Mouse (Mus musculus) C2C12 (cell line): ENCODE data around the gene Gpx6. TPM values are rescaled to one million over a fixed set of nuclear protein-coding genes. Genes with fewer than 3 reads are reported as not detected.

Source experiments
- H3K27me3 ChIP-seq: one replicate; pipeline ENCODE4 v1.6.1; 2011; ENCODE audit not compliant: control insufficient read depth, insufficient read depth, insufficient read length
- H3K36me3 ChIP-seq: one replicate; pipeline ENCODE4 v1.6.1; 2011; ENCODE audit not compliant: control insufficient read depth, insufficient read depth
- H3K4me3 ChIP-seq: one replicate; pipeline ENCODE4 v1.5.1; 2011; ENCODE audit warnings: mild to moderate bottlenecking, control low read depth; ENCODE audit not compliant: poor library complexity, insufficient read depth, severe bottlenecking
- H3K79me2 ChIP-seq: one replicate; pipeline ENCODE4 v1.6.1; 2011; ENCODE audit not compliant: control insufficient read depth, insufficient read depth
- H3K79me3 ChIP-seq: one replicate; pipeline ENCODE4 v1.6.1; 2011; ENCODE audit warnings: low read depth, control low read depth
- H3ac ChIP-seq: one replicate; pipeline ENCODE3; 2011; ENCODE audit warnings: low read depth; ENCODE audit not compliant: control insufficient read depth, insufficient read length
- CEBPB ChIP-seq: IDR thresholded peaks from one replicate; pipeline ENCODE4 v1.6.1; 2011; ENCODE audit warnings: low read depth, mild to moderate bottlenecking, control low read depth, moderate library complexity
- CTCF ChIP-seq: IDR thresholded peaks from one replicate; pipeline ENCODE4 v1.5.1; 2011; ENCODE audit not compliant: control insufficient read depth, insufficient read depth, insufficient read length
- FOSL1 ChIP-seq: IDR thresholded peaks from one replicate; pipeline ENCODE4 v1.8.0; 2011; ENCODE audit warnings: mild to moderate bottlenecking, low read length; ENCODE audit not compliant: poor library complexity, insufficient read depth, severe bottlenecking
- MAX ChIP-seq: IDR thresholded peaks from one replicate; pipeline ENCODE4 v1.6.1; 2011; ENCODE audit warnings: mild to moderate bottlenecking, control low read depth
- MYOD1 ChIP-seq: IDR thresholded peaks from one replicate; pipeline ENCODE4 v1.6.1; 2011; ENCODE audit warnings: low read depth; ENCODE audit not compliant: control insufficient read depth, insufficient read length
- MYOG ChIP-seq: IDR thresholded peaks from one replicate; pipeline ENCODE4 v1.6.1; 2011; ENCODE audit not compliant: control insufficient read depth, insufficient read length; ENCODE audit errors: extremely low read depth
- USF1 ChIP-seq: IDR thresholded peaks from one replicate; pipeline ENCODE4 v1.6.1; 2011; ENCODE audit warnings: low read depth, mild to moderate bottlenecking, control low read depth, moderate library complexity
- polyA plus RNA-seq: library from polyadenylated mRNA; unstranded; fragments of >200 nt; fragmentation: generic; extraction: Trizol; gene quantifications from one replicate; pipeline ENCODE4 v1.2.1, GENCODE M21; 2012; ENCODE audit warnings: missing spikeins

Gene Gpx6
- polyA plus RNA-seq, 1 experiment, result not detected

DNA sequence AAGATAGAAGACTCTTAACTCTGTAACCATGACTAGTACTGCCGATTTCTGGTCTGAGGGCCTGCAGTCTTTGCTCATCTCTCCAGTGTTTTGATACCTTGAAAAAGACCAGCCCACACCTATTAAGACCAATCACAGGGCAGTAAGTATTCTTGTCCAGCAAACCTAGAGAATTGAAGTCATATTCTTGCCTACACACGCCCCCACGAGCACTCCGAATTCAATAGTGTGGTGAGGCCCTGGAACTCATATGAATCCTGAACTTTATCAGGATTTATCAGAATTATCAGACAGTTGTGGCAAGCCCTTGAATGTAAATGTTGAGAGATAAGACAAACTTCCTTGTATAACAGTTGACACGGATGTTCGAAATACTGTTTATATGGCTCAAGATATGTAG is 19.3 kb upstream of the Gpx6 start, which contains the start of gene Gpx5:
Gene Gpx5 (minus strand): TSS at position 101 of the 400 bp plus-strand sequence.
- H3K4me3 ChIP-seq, result no peak within 1 kb of the TSS
- TF ChIP-seq MYOD1, result no peak
- no peak for TF ChIP-seq CEBPB
- no peak for TF ChIP-seq USF1
- no peak for TF ChIP-seq FOSL1
- no peak for TF ChIP-seq MAX
- TF ChIP-seq MYOG, result no peak
- no peak for TF ChIP-seq CTCF
- H3K36me3 ChIP-seq, result no peaks in the 10 kb centered on the region
- no peaks in the 10 kb centered on the region for H3K27me3 ChIP-seq
- H3K79me2 ChIP-seq, result no peaks in the 10 kb centered on the region
- no peaks in the 10 kb centered on the region for H3K79me3 ChIP-seq
- no peak within 1 kb of the TSS for H3ac ChIP-seq

DNA sequence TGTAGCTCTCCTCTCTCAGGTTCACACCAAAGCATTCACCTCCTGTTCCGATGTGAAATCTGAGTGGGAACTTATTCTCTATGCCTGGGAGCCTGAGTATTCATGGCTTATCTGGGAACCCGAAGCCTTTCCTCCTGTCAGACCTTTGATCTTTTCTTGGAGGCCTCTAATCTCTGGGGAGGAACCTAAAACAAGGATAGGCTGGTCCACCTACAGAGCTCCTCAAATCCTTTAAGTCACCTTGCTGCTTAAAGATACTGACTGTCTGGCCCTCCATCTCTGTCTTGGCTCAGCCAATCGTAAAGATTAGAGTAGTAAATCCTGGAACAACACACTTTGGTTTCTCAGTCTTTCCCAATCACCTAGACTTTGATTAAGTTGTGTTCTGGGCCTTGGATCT is 13.4 kb upstream of the Gpx6 start:
- Histone ChIP-seq H3ac (no peak overlapping the region), H3K79me3 (no peaks in the 10 kb centered on the region), H3K79me2 (no peaks in the 10 kb centered on the region), H3K4me3 (no peak overlapping the region), H3K36me3 (no peaks in the 10 kb centered on the region), H3K27me3 (no peaks in the 10 kb centered on the region)
- no peak for TF ChIP-seq MYOD1
- no peak for TF ChIP-seq CTCF
- TF ChIP-seq MYOG, result no peak
- TF ChIP-seq MAX, result no peak
- TF ChIP-seq FOSL1, result no peak
- no peak for TF ChIP-seq USF1
- TF ChIP-seq CEBPB, result no peak

DNA sequence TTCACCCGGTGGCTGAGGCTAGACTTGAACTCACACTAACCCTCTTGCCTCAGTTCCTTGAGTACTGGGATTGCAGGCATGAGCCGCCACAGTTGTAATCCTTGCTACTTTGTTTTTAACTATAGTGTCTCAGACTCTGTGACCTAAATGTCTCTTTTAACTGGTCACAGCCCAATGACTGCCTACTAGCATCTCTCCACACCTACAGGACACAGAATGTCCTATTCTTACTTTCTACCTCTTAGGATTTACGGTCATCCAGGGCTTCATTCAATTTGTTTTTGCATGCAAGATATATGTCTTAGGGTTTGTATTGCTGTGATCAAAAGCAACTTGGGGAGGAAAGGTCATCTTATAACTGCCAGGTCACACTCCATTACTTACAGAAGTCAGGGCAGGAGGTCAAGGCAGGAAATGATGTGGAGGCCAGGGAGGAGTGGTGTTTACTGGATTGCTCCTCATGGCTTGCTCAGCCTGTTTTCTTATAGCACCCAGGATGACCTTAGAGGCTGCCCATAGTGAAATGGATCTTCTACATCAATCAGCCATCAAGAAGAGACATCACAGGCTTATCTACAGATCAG is 7.3 kb upstream of the Gpx6 start:
- TF ChIP-seq MYOG, result no peak
- no peak for TF ChIP-seq MAX
- TF ChIP-seq USF1, result no peak
- TF ChIP-seq FOSL1, result no peak
- TF ChIP-seq CTCF, result no peak
- no peak for TF ChIP-seq CEBPB
- TF ChIP-seq MYOD1, result no peak
- no peaks in the 10 kb centered on the region for H3K27me3 ChIP-seq
- no peak overlapping the region for H3K4me3 ChIP-seq
- no peak overlapping the region for H3ac ChIP-seq
- H3K79me3 ChIP-seq, result no peaks in the 10 kb centered on the region
- H3K79me2 ChIP-seq, result no peaks in the 10 kb centered on the region
- no peaks in the 10 kb centered on the region for H3K36me3 ChIP-seq

DNA sequence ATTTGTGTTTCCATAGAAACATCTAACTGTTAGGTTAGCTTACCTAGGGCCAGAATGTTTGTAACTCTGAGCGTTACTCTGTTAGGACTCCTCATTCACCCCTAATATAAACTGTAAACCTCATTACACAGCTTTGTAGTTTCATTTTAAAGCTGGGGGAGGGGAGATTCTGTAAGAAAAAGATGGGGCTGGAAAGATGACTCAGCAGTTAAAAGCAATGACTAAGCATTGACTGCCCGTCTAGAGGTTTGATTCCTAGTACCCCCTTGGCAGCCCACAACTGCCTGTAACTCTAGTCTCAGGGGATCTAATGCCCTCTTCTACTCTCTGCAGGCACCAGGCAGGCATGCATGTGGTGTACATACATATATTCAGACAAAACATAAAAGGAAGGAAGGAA is 2.1 kb upstream of the Gpx6 start:
- TF ChIP-seq MYOD1 (no peak), CEBPB (no peak), USF1 (no peak), MYOG (no peak), MAX (no peak), CTCF (no peak), FOSL1 (no peak)
- Histone ChIP-seq H3K36me3 (no peaks in the 10 kb centered on the region), H3ac (no peak overlapping the region), H3K4me3 (no peak overlapping the region), H3K79me3 (no peaks in the 10 kb centered on the region), H3K27me3 (no peaks in the 10 kb centered on the region), H3K79me2 (no peaks in the 10 kb centered on the region)

DNA sequence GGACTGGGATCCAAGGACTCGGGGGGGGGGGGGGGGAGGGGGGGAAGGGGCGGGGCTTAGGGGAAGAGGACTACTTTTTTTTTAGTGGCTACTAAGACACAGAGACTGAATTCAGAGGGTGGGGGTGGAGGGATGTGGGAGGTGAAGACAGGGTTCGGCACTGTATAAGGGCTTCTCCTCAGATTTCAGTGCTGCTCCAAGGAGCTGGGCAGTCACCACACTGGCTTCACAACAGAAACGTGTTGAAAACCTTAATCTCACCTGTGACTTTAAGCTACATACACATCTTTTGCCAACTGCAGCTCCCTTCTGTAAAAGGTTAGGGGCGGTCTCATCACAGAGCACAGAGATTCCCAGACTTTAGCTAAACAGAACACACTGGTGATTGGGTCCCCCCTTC is 929 bp downstream of the Gpx6 start:
- H3K27me3 ChIP-seq, result no peaks in the 10 kb centered on the region
- no peak overlapping the region for H3ac ChIP-seq
- no peaks in the 10 kb centered on the region for H3K36me3 ChIP-seq
- H3K79me2 ChIP-seq, result no peaks in the 10 kb centered on the region
- no peak overlapping the region for H3K4me3 ChIP-seq
- H3K79me3 ChIP-seq, result no peaks in the 10 kb centered on the region
- no peak for TF ChIP-seq MYOD1
- no peak for TF ChIP-seq USF1
- no peak for TF ChIP-seq FOSL1
- no peak for TF ChIP-seq MAX
- no peak for TF ChIP-seq MYOG
- TF ChIP-seq CEBPB, result no peak
- no peak for TF ChIP-seq CTCF

DNA sequence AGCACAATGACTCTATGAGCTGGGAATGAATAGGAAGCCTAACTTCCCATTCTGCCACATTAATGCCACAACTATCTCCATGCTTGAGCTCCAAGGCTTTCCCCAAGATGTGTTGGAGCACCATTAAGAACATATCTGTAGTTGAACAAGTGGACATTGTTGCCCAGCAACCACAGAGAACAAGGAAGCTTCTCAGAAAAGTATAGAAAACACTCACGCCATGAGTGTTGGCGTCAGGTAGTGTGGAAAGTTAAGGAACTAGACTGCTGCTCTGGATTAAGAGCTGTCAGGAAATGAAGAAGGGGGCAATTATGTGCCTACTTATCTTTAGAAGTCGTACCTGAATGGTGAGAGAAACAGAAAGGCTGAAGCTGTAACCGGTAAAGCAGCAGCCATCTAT is 2.0 kb downstream of the Gpx6 start:
- no peak overlapping the region for H3K4me3 ChIP-seq
- no peaks in the 10 kb centered on the region for H3K27me3 ChIP-seq
- H3K79me2 ChIP-seq, result no peaks in the 10 kb centered on the region
- no peaks in the 10 kb centered on the region for H3K79me3 ChIP-seq
- TF ChIP-seq MYOD1 (no peak), CTCF (no peak), CEBPB (no peak), USF1 (no peak), MYOG (no peak), FOSL1 (no peak), MAX (no peak)
- no peaks in the 10 kb centered on the region for H3K36me3 ChIP-seq
- H3ac ChIP-seq, result no peak overlapping the region
